Comparison of ENCODE assay signal across 11 mouse cellular contexts in the genomic region with DNA sequence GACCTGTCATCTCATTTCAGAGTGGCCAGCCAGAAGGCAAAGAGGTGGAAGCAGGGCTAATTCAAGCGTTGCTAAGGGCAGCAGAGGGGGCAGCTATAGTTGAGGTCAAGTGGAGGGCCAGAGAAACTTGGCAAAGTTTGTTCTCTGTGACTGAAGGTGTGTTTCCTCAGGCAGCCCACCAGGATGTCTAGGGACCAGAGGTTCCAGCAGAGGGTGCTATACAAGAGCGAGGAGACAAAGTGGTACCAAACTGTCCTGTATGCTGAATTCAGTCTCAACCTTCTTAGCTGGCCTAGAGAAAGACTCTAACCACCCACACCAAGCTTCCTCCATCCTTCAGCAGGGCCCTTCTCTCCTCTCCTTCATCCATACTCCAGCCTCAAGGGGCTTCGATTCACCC.
DNase-seq lines count a peak whose midpoint lies in the region; TF ChIP-seq lines count a peak whose summit lies in the region.
"Had no signal": no experiment of that assay in that cellular context is flagged by ENCODE, and none has a peak within 500 bp of the region (broad histone marks: within the 10 kb centered on the region; RNA-seq: fewer than 3 reads in every experiment).

No protein-coding gene starts in this region.

- no peak for TF ChIP-seq POLR2A in small intestine, adult 2 months (IDR thresholded peaks at IDR 0.05; ENCODE audit: low read depth, low read length)

- no peaks in the 10 kb centered on the region for H3K36me3 ChIP-seq in small intestine, adult 2 months (ENCODE audit: control insufficient read depth, insufficient read depth, low read length)
- H3K36me3 ChIP-seq: heart, embryonic 13.5 days; neural tube, embryonic 12.5 days had no signal

- peak; percentile 35; the same call in 1 of the 2 replicates for TF ChIP-seq CTCF in small intestine, adult 2 months (IDR thresholded peaks at IDR 0.05; ENCODE audit: extremely low read depth, insufficient read length, insufficient replicate concordance, low read depth, low read length)

- peaks cover 41% of the 10 kb centered on the region for H3K27me3 ChIP-seq in small intestine, adult 2 months (ENCODE audit: control insufficient read depth, insufficient read depth, low read length)

- peak; percentile 38 for DNase-seq in heart, postnatal 4 days
- no peak for DNase-seq in heart, postnatal 36 days
- DNase-seq in lung, postnatal 10 days = peak; percentile 24
- no peak for DNase-seq in lung, postnatal 4 days
- peak; percentile 75 for DNase-seq in ZHBTc4 (ENCODE audit: low read depth, low spot score)
- DNase-seq in ovary, postnatal 14 days (ENCODE audit: low spot score) = no peak
- DNase-seq in right cerebral cortex, postnatal 25 days = no peak

- H3K27ac ChIP-seq in small intestine, adult 2 months (ENCODE audit: insufficient read depth, low read depth, low read length) = no peak overlapping the region
- H3K27ac ChIP-seq: forebrain, embryonic 13.5 days; heart, embryonic 13.5 days; neural tube, embryonic 12.5 days had no signal

- WGBS in small intestine, adult 2 months = 31% methylated on average over 3 of the region's 3 CpGs

- 0 out of 2 replicates have a peak, but pooled peaks cover 5% of the 10 kb centered on the region for H3K4me1 ChIP-seq in small intestine, adult 2 months (ENCODE audit: control insufficient read depth, insufficient read depth, insufficient read length, low read length)

- H3K4me3 ChIP-seq in small intestine, adult 2 months (ENCODE audit: low read depth, low read length) = no peak overlapping the region
- H3K4me3 ChIP-seq: forebrain, embryonic 13.5 days; heart, embryonic 13.5 days; neural tube, embryonic 12.5 days had no signal

- intact Hi-C loops in heart, postnatal 36 days (cut with DNase I) = loop anchor here (5.0 kb wide), 1 partner anchor 244 kb away; no protein-coding TSS in a partner anchor

Comparison
In these comparisons a context has a peak if more than half of its experiments do, and no peak if none do; other contexts are left out.
1. DNase-seq: peak in heart, postnatal 4 days (single experiment), lung, postnatal 10 days (single experiment) and ZHBTc4 (single experiment); none in heart, postnatal 36 days (0 of 2), lung, postnatal 4 days (0 of 2), ovary, postnatal 14 days (single experiment) and right cerebral cortex, postnatal 25 days (single experiment).